Comparison of ENCODE assay signal across 23 mouse cellular contexts in genomic region chr10:6134091-6134490, GRCm38 (mm10).
"Had no signal": no experiment of that assay in that cellular context is flagged by ENCODE, and none has a peak within 500 bp of the region (broad histone marks: within the 10 kb centered on the region; RNA-seq: fewer than 3 reads in every experiment).

No protein-coding gene starts in this region.

- H3K4me1 ChIP-seq: embryonic facial prominence, embryonic 10.5 days; embryonic facial prominence, embryonic 12.5 days; embryonic facial prominence, embryonic 13.5 days; embryonic facial prominence, embryonic 15.5 days; forebrain, embryonic 12.5 days; forebrain, embryonic 13.5 days; forebrain, embryonic 15.5 days; heart, embryonic 10.5 days; heart, embryonic 12.5 days had no signal

- DNase-seq: cerebellum, postnatal 14 days; cerebellum, postnatal 25 days; cerebellum, postnatal 36 days; embryo, embryonic 11 days; forebrain, postnatal 0 days; gastrocnemius, adult 2 months; gastrocnemius, postnatal 10 days; gastrocnemius, postnatal 14 days; gastrocnemius, postnatal 25 days; gastrocnemius, postnatal 36 days; heart, adult 11 months; heart, adult 18-20 months; heart, adult 2 months had no signal

- H3K9ac ChIP-seq: embryonic facial prominence, embryonic 12.5 days; embryonic facial prominence, embryonic 13.5 days; embryonic facial prominence, embryonic 15.5 days; forebrain, embryonic 12.5 days; forebrain, embryonic 13.5 days; forebrain, embryonic 15.5 days; forebrain, postnatal 0 days; heart, embryonic 12.5 days had no signal

- H3K36me3 ChIP-seq: embryonic facial prominence, embryonic 10.5 days; embryonic facial prominence, embryonic 12.5 days; embryonic facial prominence, embryonic 13.5 days; embryonic facial prominence, embryonic 15.5 days; forebrain, embryonic 12.5 days; forebrain, embryonic 15.5 days; heart, embryonic 10.5 days; heart, embryonic 12.5 days had no signal

- H3K27ac ChIP-seq: embryonic facial prominence, embryonic 10.5 days; embryonic facial prominence, embryonic 12.5 days; embryonic facial prominence, embryonic 13.5 days; embryonic facial prominence, embryonic 15.5 days; forebrain, embryonic 12.5 days; forebrain, embryonic 13.5 days; forebrain, embryonic 15.5 days; gastrocnemius, adult 2 months; heart, adult 2 months; heart, embryonic 10.5 days had no signal

- H3K4me3 ChIP-seq: embryonic facial prominence, embryonic 10.5 days; embryonic facial prominence, embryonic 12.5 days; embryonic facial prominence, embryonic 13.5 days; embryonic facial prominence, embryonic 15.5 days; erythroblast, embryonic 14.5 days; forebrain, embryonic 12.5 days; forebrain, embryonic 13.5 days; forebrain, embryonic 15.5 days; gastrocnemius, adult 2 months; heart, adult 2 months; heart, embryonic 10.5 days; heart, embryonic 12.5 days had no signal

- H3K9me3 ChIP-seq: embryonic facial prominence, embryonic 10.5 days; embryonic facial prominence, embryonic 12.5 days; embryonic facial prominence, embryonic 13.5 days; embryonic facial prominence, embryonic 15.5 days; forebrain, embryonic 12.5 days; forebrain, embryonic 13.5 days; forebrain, embryonic 15.5 days; heart, embryonic 10.5 days; heart, embryonic 12.5 days had no signal

- H3K27me3 ChIP-seq: embryonic facial prominence, embryonic 12.5 days; embryonic facial prominence, embryonic 13.5 days; embryonic facial prominence, embryonic 15.5 days; forebrain, embryonic 12.5 days; forebrain, embryonic 13.5 days; forebrain, embryonic 15.5 days; heart, embryonic 12.5 days had no signal
